Mouse (Mus musculus) cerebellum, postnatal 10 days (tissue): ENCODE data around the gene Tbc1d2.
A peak's percentile ranks its signal among the peaks of the same experiment; 100 is the strongest.
"Not testable (repeated sequence)": the region's sequence is repeated elsewhere in the genome, so short reads cannot be mapped to it uniquely, and the experiment has no call there.

Source experiments
- DNase-seq, 2 experiments: peaks; one replicate each; pipeline ENCODE4 v3.0.0; 2021; ENCODE audit warnings: mixed read lengths in 2 of 2

Gene Tbc1d2

GRCm38 (mm10) chr4:46578796-46579346 is 71.1 kb downstream of the Tbc1d2 start:
- DNase-seq = not testable (repeated sequence)

GRCm38 (mm10) chr4:46578228-46578627 is 71.8 kb downstream of the Tbc1d2 start:
- DNase-seq = no peak

- DNase-seq = not testable (repeated sequence)
Measured at GRCm38 (mm10) chr4:46575509-46576284, 74.3 kb downstream of the Tbc1d2 start.

GRCm38 (mm10) chr4:46574841-46575240 is 75.2 kb downstream of the Tbc1d2 start:
- no peak for DNase-seq

- DNase-seq = peak; percentile 71
Measured at GRCm38 (mm10) chr4:46574024-46574753, 75.8 kb downstream of the Tbc1d2 start.

- DNase-seq = no peak
Measured at GRCm38 (mm10) chr4:46572616-46573015, 77.4 kb downstream of the Tbc1d2 start.

- peak in 1 of 2 experiments; percentile 1 for DNase-seq
Measured at GRCm38 (mm10) chr4:46571744-46572143, 78.3 kb downstream of the Tbc1d2 start.

GRCm38 (mm10) chr4:46569671-46570070 is 80.3 kb downstream of the Tbc1d2 start:
- DNase-seq = peak; percentile 96 to 97

- peak in 1 of 2 experiments; percentile 8 for DNase-seq
Measured at GRCm38 (mm10) chr4:46568169-46568568, 81.8 kb downstream of the Tbc1d2 start.

- DNase-seq = peak in 1 of 2 experiments; percentile 40
Measured at GRCm38 (mm10) chr4:46566931-46567671, 82.9 kb downstream of the Tbc1d2 start.

GRCm38 (mm10) chr4:46565393-46565955 is 84.5 kb downstream of the Tbc1d2 start:
- peak in 1 of 2 experiments; percentile 8 for DNase-seq

GRCm38 (mm10) chr4:46564247-46564646 is 85.8 kb downstream of the Tbc1d2 start:
- no peak for DNase-seq

- peak; percentile 48 to 56 for DNase-seq
Measured at GRCm38 (mm10) chr4:46563847-46564246, 86.2 kb downstream of the Tbc1d2 start.

- peak in 1 of 2 experiments; percentile 2 for DNase-seq
Measured at GRCm38 (mm10) chr4:46562841-46563240, 87.2 kb downstream of the Tbc1d2 start.

- DNase-seq = no peak
Measured at GRCm38 (mm10) chr4:46562037-46562436, 88.0 kb downstream of the Tbc1d2 start.

GRCm38 (mm10) chr4:46560069-46560705 is 89.8 kb downstream of the Tbc1d2 start:
- no peak for DNase-seq

GRCm38 (mm10) chr4:46558672-46559667 is 91.0 kb downstream of the Tbc1d2 start:
- DNase-seq = peak in 1 of 2 experiments; percentile 1

GRCm38 (mm10) chr4:46556933-46557332 is 93.1 kb downstream of the Tbc1d2 start:
- DNase-seq = no peak

GRCm38 (mm10) chr4:46555762-46556161 is 94.2 kb downstream of the Tbc1d2 start:
- DNase-seq = no peak
